Mouse (Mus musculus): ENCODE data around the gene Cops2. TPM values are rescaled to one million over a fixed set of nuclear protein-coding genes. Genes with fewer than 3 reads are reported as not detected.

Gene Cops2
- polyA plus RNA-seq, 1 experiment from 2014 or later: 85.9 TPM

DNA sequence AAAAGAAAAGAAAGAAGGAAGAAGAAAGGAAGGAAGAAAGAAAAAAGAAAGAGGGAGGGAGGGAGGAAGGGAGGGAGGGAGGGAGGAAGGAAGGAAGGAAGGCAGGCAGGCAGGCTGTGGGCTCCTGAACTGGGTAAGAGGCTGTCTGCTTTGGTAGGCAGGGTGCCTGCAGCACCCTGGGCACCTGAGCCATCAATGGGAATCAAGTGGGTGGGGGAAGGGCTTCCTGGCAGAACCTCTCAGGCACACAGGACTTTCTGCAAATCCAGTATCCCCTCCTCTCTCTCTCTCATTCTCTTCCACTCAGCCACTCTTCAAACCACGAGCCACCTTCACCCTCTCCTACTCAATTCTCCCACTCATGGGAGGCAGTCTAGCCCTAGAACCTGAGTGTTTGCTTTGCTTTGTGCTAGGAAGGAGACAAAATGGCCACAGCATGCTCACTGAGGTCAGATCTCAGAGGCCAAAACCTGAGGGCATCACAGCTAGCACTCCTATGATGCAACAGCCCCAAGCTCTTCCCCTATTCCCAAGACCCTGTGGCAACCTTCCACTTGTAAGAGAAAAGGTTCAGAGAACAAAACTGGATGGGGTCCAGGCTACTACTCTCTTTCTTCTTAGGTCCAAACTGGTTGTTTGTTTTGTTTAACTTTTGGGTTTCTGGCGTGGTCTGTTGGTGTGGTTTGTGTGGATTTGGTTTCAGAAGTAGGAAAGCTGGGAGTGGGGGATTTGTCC lies 66.6 kb downstream of the Cops2 start:
- Histone ChIP-seq H3K4me3 (ENCODE audit: low read depth, low read length) (no peak overlapping the region), H3K36me3 (ENCODE audit: insufficient read depth) (no peaks in the 10 kb centered on the region), H3K4me2 (no peak overlapping the region), H3K9ac (no peak overlapping the region), H3K9me3 (ENCODE audit: low read depth, low read length) (no peaks in the 10 kb centered on the region), H3K4me1 (ENCODE audit: insufficient read depth) (no peaks in the 10 kb centered on the region), H3K27me3 (ENCODE audit: insufficient read depth, low read length) (no peaks in the 10 kb centered on the region), H3K27ac (ENCODE audit: low read depth) (peak overlapping the region; percentile 46; the same call in 1 of the 2 replicates)
- peak; percentile 56; the same call in 1 of the 2 replicates for ATAC-seq (ENCODE audit: insufficient read depth)
- TF ChIP-seq CTCF (IDR thresholded peaks at IDR 0.05; ENCODE audit: low read depth): no peak
- DNase-seq: peak; percentile 26
- 47% methylated on average over 2 of the region's 2 CpGs for WGBS

DNA sequence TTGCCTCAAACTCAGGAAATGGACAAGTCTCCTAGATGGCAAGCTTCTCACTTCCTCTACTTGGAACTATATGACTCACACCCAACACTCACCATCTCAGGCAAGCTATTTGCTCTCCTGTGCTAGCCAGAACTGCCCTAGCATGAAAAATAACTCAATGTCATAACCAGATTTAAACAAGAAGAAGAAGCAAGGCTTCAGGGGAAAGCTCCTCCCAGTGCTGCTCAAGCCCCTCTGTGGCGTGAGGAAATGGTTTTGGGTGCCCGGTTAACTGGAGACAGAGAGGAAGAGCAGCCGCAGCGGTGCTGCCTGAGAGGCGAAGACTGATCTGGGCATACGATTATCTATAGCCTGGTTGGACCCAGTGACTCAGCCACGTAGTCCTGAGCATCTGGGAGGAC lies 67.5 kb downstream of the Cops2 start:
- no peak overlapping the region for H3K27ac ChIP-seq (ENCODE audit: low read depth)
- ATAC-seq (ENCODE audit: insufficient read depth) (no peak), DNase-seq (no peak)
- no peaks in the 10 kb centered on the region for H3K27me3 ChIP-seq (ENCODE audit: insufficient read depth, low read length)
- H3K36me3 ChIP-seq (ENCODE audit: insufficient read depth): no peaks in the 10 kb centered on the region
- no peak for TF ChIP-seq CTCF (IDR thresholded peaks at IDR 0.05; ENCODE audit: low read depth)
- no peak overlapping the region for H3K4me3 ChIP-seq (ENCODE audit: low read depth, low read length)
- H3K9me3 ChIP-seq (ENCODE audit: low read depth, low read length): no peaks in the 10 kb centered on the region
- 71% methylated on average over 7 of the region's 7 CpGs for WGBS
- H3K4me1 ChIP-seq (ENCODE audit: insufficient read depth): no peaks in the 10 kb centered on the region
- no peak overlapping the region for H3K9ac ChIP-seq
- no peak overlapping the region for H3K4me2 ChIP-seq

GRCm38 (mm10) chr2:125790242-125790641 lies 68.7 kb downstream of the Cops2 start:
- Histone ChIP-seq H3K4me3 (ENCODE audit: low read depth, low read length) (no peak overlapping the region), H3K36me3 (ENCODE audit: insufficient read depth) (no peaks in the 10 kb centered on the region), H3K27ac (ENCODE audit: low read depth) (no peak overlapping the region), H3K4me1 (ENCODE audit: insufficient read depth) (no peaks in the 10 kb centered on the region), H3K27me3 (ENCODE audit: insufficient read depth, low read length) (no peaks in the 10 kb centered on the region), H3K4me2 (no peak overlapping the region), H3K9me3 (ENCODE audit: low read depth, low read length) (no peaks in the 10 kb centered on the region), H3K9ac (no peak overlapping the region)
- DNase-seq (no peak), ATAC-seq (ENCODE audit: insufficient read depth) (no peak)
- WGBS: 86% methylated on average over 4 of the region's 4 CpGs
- TF ChIP-seq CTCF (IDR thresholded peaks at IDR 0.05; ENCODE audit: low read depth): no peak

DNA sequence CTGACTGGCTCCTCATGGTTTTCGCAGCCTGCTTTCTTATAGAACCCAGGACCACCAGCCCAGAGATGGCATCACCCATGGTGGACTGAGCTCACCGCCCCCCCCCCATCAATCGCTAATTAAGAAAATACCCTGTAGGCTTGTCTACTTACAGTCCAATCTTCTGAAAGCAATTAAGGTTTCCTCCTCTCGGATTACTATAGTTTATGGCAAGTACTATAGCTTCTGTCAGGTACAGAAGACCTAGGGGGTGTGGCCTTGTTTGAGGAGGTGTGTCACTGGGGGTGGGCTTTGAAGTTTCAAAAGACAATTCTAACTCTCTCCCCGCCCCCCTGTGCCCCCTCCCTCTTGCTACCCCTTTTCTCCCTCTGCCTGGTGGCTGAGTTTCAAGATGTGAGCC lies 69.7 kb downstream of the Cops2 start:
- H3K4me2 ChIP-seq: no peak overlapping the region
- H3K36me3 ChIP-seq (ENCODE audit: insufficient read depth): no peaks in the 10 kb centered on the region
- 70% methylated on average over 5 of the region's 5 CpGs for WGBS
- H3K9me3 ChIP-seq (ENCODE audit: low read depth, low read length): no peaks in the 10 kb centered on the region
- TF ChIP-seq CTCF (IDR thresholded peaks at IDR 0.05; ENCODE audit: low read depth): no peak
- no peaks in the 10 kb centered on the region for H3K4me1 ChIP-seq (ENCODE audit: insufficient read depth)
- H3K9ac ChIP-seq: no peak overlapping the region
- no peak overlapping the region for H3K27ac ChIP-seq (ENCODE audit: low read depth)
- ATAC-seq (ENCODE audit: insufficient read depth) (no peak), DNase-seq (no peak)
- no peak overlapping the region for H3K4me3 ChIP-seq (ENCODE audit: low read depth, low read length)
- H3K27me3 ChIP-seq (ENCODE audit: insufficient read depth, low read length): no peaks in the 10 kb centered on the region

GRCm38 (mm10) chr2:125788785-125789184 lies 70.2 kb downstream of the Cops2 start:
- TF ChIP-seq CTCF (IDR thresholded peaks at IDR 0.05; ENCODE audit: low read depth): no peak
- DNase-seq: no peak
- H3K36me3 ChIP-seq (ENCODE audit: insufficient read depth): no peaks in the 10 kb centered on the region
- WGBS: 62% methylated on average over 3 of the region's 3 CpGs
- no peak for ATAC-seq (ENCODE audit: insufficient read depth)
- no peaks in the 10 kb centered on the region for H3K4me1 ChIP-seq (ENCODE audit: insufficient read depth)
- H3K9me3 ChIP-seq (ENCODE audit: low read depth, low read length): no peaks in the 10 kb centered on the region
- no peak overlapping the region for H3K27ac ChIP-seq (ENCODE audit: low read depth)
- no peaks in the 10 kb centered on the region for H3K27me3 ChIP-seq (ENCODE audit: insufficient read depth, low read length)
- no peak overlapping the region for H3K4me3 ChIP-seq (ENCODE audit: low read depth, low read length)
- no peak overlapping the region for H3K9ac ChIP-seq
- H3K4me2 ChIP-seq: no peak overlapping the region

GRCm38 (mm10) chr2:125788351-125788750 lies 70.6 kb downstream of the Cops2 start:
- no peak for TF ChIP-seq CTCF (IDR thresholded peaks at IDR 0.05; ENCODE audit: low read depth)
- DNase-seq (no peak), ATAC-seq (ENCODE audit: insufficient read depth) (no peak)
- no peaks in the 10 kb centered on the region for H3K27me3 ChIP-seq (ENCODE audit: insufficient read depth, low read length)
- H3K27ac ChIP-seq (ENCODE audit: low read depth): no peak overlapping the region
- H3K4me1 ChIP-seq (ENCODE audit: insufficient read depth): no peaks in the 10 kb centered on the region
- H3K4me2 ChIP-seq: no peak overlapping the region
- H3K9ac ChIP-seq: no peak overlapping the region
- no peak overlapping the region for H3K4me3 ChIP-seq (ENCODE audit: low read depth, low read length)
- H3K9me3 ChIP-seq (ENCODE audit: low read depth, low read length): no peaks in the 10 kb centered on the region
- H3K36me3 ChIP-seq (ENCODE audit: insufficient read depth): no peaks in the 10 kb centered on the region

DNA sequence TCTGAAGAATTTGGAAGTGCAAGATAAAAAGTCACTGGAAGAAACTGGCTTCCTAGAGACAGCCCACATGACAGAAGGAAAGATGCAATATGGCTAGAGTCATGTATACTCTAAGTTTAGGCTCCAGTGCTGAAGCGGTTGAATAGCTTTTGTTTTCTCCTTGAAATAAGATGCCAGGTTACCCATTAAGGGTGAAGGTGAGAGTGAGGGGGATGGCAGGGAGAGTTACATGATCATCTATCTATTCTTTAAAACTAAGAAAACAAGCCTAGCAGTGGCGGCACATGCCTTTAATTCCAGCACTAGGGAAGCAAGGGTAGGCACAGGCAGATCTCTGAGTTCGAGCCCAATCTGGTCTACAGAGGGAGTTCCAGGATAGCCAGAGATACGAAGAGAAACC lies 73.9 kb downstream of the Cops2 start:
- ATAC-seq (ENCODE audit: insufficient read depth) (no peak), DNase-seq (no peak)
- Histone ChIP-seq H3K9me3 (ENCODE audit: low read depth, low read length) (no peaks in the 10 kb centered on the region), H3K4me3 (ENCODE audit: low read depth, low read length) (no peak overlapping the region), H3K4me1 (ENCODE audit: insufficient read depth) (peaks cover 7% of the 10 kb centered on the region), H3K27me3 (ENCODE audit: insufficient read depth, low read length) (no peaks in the 10 kb centered on the region), H3K36me3 (ENCODE audit: insufficient read depth) (peaks cover under 1% of the 10 kb centered on the region; the same call in 1 of the 2 replicates), H3K9ac (no peak overlapping the region), H3K4me2 (no peak overlapping the region), H3K27ac (ENCODE audit: low read depth) (no peak overlapping the region)
- WGBS: 51% methylated on average over 4 of the region's 4 CpGs
- TF ChIP-seq CTCF (IDR thresholded peaks at IDR 0.05; ENCODE audit: low read depth): no peak

Data from lung, embryonic 14.5 days (tissue).